Mouse (Mus musculus): ENCODE results near the gene Mesd.
"Not testable (repeated sequence)": the region's sequence is repeated elsewhere in the genome, so short reads cannot be mapped to it uniquely, and the experiment has no call there.

Mesd gene

GRCm38 (mm10) chr7:83878676-83879448 lies 5.4 kb upstream of the Mesd start:
- DNase-seq (ENCODE audit: low spot score in 2 of 2) = no peak

- DNase-seq (ENCODE audit: low spot score in 2 of 2) = no peak
These were observed 2.1 kb upstream of the Mesd start for GRCm38 (mm10) chr7:83882150-83882632.

- peak; percentile 39 to 57 for DNase-seq (ENCODE audit: low spot score in 2 of 2)
These were observed 1.5 kb upstream of the Mesd start for GRCm38 (mm10) chr7:83882633-83883275.

GRCm38 (mm10) chr7:83883276-83884020 lies 818 bp upstream of the Mesd start:
- peak; percentile 65 to 80 for DNase-seq (ENCODE audit: low spot score in 2 of 2)

GRCm38 (mm10) chr7:83884921-83885532 lies 761 bp downstream of the Mesd start:
- DNase-seq (ENCODE audit: low spot score in 2 of 2) = no peak

GRCm38 (mm10) chr7:83885835-83886234 lies 1.6 kb downstream of the Mesd start:
- DNase-seq (ENCODE audit: low spot score in 2 of 2) = no peak

- DNase-seq (ENCODE audit: low spot score in 2 of 2) = no peak
These were observed 2.3 kb downstream of the Mesd start for GRCm38 (mm10) chr7:83886366-83887129.

GRCm38 (mm10) chr7:83889383-83889782 lies 5.1 kb downstream of the Mesd start:
- DNase-seq (ENCODE audit: low spot score in 2 of 2) = peak in 1 of 2 experiments; percentile 64

- DNase-seq (ENCODE audit: low spot score in 2 of 2) = not testable (repeated sequence)
These were observed 5.7 kb downstream of the Mesd start for GRCm38 (mm10) chr7:83889946-83890345.

- peak; percentile 100 for DNase-seq (ENCODE audit: low spot score in 2 of 2)
These were observed 7.4 kb downstream of the Mesd start for GRCm38 (mm10) chr7:83891433-83892332.

- no peak for DNase-seq (ENCODE audit: low spot score in 2 of 2)
These were observed 8.0 kb downstream of the Mesd start for GRCm38 (mm10) chr7:83892333-83892669.

GRCm38 (mm10) chr7:83894348-83894747 lies 10.1 kb downstream of the Mesd start:
- no peak for DNase-seq (ENCODE audit: low spot score in 2 of 2)

GRCm38 (mm10) chr7:83896077-83896740 lies 11.9 kb downstream of the Mesd start:
- no peak for DNase-seq (ENCODE audit: low spot score in 2 of 2)

GRCm38 (mm10) chr7:83898267-83898666 lies 14.0 kb downstream of the Mesd start:
- no peak for DNase-seq (ENCODE audit: low spot score in 2 of 2)

- no peak for DNase-seq (ENCODE audit: low spot score in 2 of 2)
These were observed 16.3 kb downstream of the Mesd start for GRCm38 (mm10) chr7:83900519-83900918.

GRCm38 (mm10) chr7:83901425-83901824 lies 17.2 kb downstream of the Mesd start:
- no peak for DNase-seq (ENCODE audit: low spot score in 2 of 2)

- no peak for DNase-seq (ENCODE audit: low spot score in 2 of 2)
These were observed 18.3 kb downstream of the Mesd start for GRCm38 (mm10) chr7:83902296-83903145.

GRCm38 (mm10) chr7:83904831-83905230 lies 20.6 kb downstream of the Mesd start:
- DNase-seq (ENCODE audit: low spot score in 2 of 2) = no peak

- DNase-seq (ENCODE audit: low spot score in 2 of 2) = no peak
These were observed 27.6 kb downstream of the Mesd start for GRCm38 (mm10) chr7:83911909-83912308.
